In the genomic region with DNA sequence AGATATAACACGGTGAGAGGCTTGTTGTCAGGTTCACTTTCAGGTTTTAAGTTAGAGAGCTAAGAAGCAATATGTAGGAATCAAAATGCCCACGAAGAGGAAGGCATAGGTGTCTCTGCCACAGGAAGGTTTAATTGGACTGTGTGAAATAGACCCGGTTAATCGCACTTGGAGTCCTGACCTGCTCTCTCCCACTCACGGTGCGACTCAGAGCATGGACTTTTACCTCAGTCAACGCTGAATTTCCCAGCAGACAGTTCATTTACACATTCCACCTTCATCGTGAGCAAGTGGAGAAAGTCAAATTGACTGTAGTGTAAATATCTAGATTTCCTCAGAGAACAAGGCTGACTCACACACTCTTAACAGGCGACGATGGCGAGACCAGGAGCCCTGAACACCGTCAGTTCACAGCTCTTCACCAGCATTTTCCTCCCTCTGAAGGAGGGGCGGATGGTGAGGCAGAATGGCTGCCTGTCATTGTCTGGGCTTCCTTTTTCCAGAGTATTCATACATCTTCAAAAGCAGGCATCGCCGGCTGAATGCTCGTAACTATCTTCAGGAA, we compare ENCODE assay signal across 28 mouse cellular contexts.
DNase-seq lines count a peak whose midpoint lies in the region; ATAC-seq and TF ChIP-seq lines count a peak whose summit lies in the region.
"Had no signal": no experiment of that assay in that cellular context is flagged by ENCODE, and none has a peak within 500 bp of the region (broad histone marks: within the 10 kb centered on the region; RNA-seq: fewer than 3 reads in every experiment).

No protein-coding gene starts in this region.

- WGBS in heart, embryonic 13.5 days: 43% methylated on average over 16 of the region's 16 CpGs
- 42% methylated on average over 16 of the region's 16 CpGs for WGBS in heart, embryonic 12.5 days
- 39% methylated on average over 16 of the region's 16 CpGs for WGBS in lung, embryonic 14.5 days
- WGBS in intestine, embryonic 14.5 days: 45% methylated on average over 16 of the region's 16 CpGs
- 47% methylated on average over 16 of the region's 16 CpGs for WGBS in stomach, embryonic 16.5 days

- ATAC-seq in heart, embryonic 13.5 days (ENCODE audit: extremely low read depth, insufficient number of reproducible peaks, low FRiP score, low TSS enrichment): no peak
- ATAC-seq in heart, embryonic 12.5 days (ENCODE audit: insufficient number of reproducible peaks, low FRiP score): no peak
- ATAC-seq in lung, embryonic 14.5 days (ENCODE audit: insufficient read depth): no peak
- no peak for ATAC-seq in intestine, embryonic 14.5 days (replicated peaks; ENCODE audit: low FRiP score, low TSS enrichment, low read depth)
- peak; percentile 38; the same call in 1 of the 2 replicates for ATAC-seq in stomach, embryonic 16.5 days (ENCODE audit: insufficient read depth, low FRiP score)
- no peak for ATAC-seq in monocyte, adult 5-6 weeks (replicated peaks; ENCODE audit: insufficient number of reproducible peaks, low FRiP score, low TSS enrichment, poor library complexity, severe bottlenecking)
- ATAC-seq: CD4-positive, CD25-positive, alpha-beta regulatory T cell, adult 4 months; inflammation-experienced regulatory T-cells, adult 6 months; liver, postnatal 0 days had no signal

- H3K9ac ChIP-seq in heart, embryonic 13.5 days: no peak overlapping the region
- H3K9ac ChIP-seq in heart, embryonic 12.5 days: no peak overlapping the region
- H3K9ac ChIP-seq in lung, embryonic 14.5 days: no peak overlapping the region
- no peak overlapping the region for H3K9ac ChIP-seq in intestine, embryonic 14.5 days (ENCODE audit: low read length)
- H3K9ac ChIP-seq in stomach, embryonic 16.5 days (ENCODE audit: low read length): no peak overlapping the region
- H3K9ac ChIP-seq: forebrain, embryonic 15.5 days; hindbrain, embryonic 13.5 days; liver, postnatal 0 days; neural tube, embryonic 13.5 days had no signal

- H3K4me2 ChIP-seq in heart, embryonic 13.5 days: no peak overlapping the region
- no peak overlapping the region for H3K4me2 ChIP-seq in heart, embryonic 12.5 days
- no peak overlapping the region for H3K4me2 ChIP-seq in lung, embryonic 14.5 days
- H3K4me2 ChIP-seq in intestine, embryonic 14.5 days (ENCODE audit: low read length): no peak overlapping the region
- no peak overlapping the region for H3K4me2 ChIP-seq in stomach, embryonic 16.5 days (ENCODE audit: low read depth, low read length)
- H3K4me2 ChIP-seq: forebrain, embryonic 15.5 days; hindbrain, embryonic 13.5 days; neural tube, embryonic 13.5 days had no signal

- no peaks in the 10 kb centered on the region for H3K9me3 ChIP-seq in heart, embryonic 13.5 days
- H3K9me3 ChIP-seq in heart, embryonic 12.5 days (replicated peaks): no peaks in the 10 kb centered on the region; the same call in 1 of the 2 replicates
- H3K9me3 ChIP-seq in lung, embryonic 14.5 days (ENCODE audit: low read depth, low read length): no peaks in the 10 kb centered on the region
- no peaks in the 10 kb centered on the region for H3K9me3 ChIP-seq in intestine, embryonic 14.5 days (ENCODE audit: control insufficient read depth, low read length)
- no peaks in the 10 kb centered on the region for H3K9me3 ChIP-seq in stomach, embryonic 16.5 days (replicated peaks; ENCODE audit: control insufficient read depth, low read length)
- H3K9me3 ChIP-seq: embryonic facial prominence, embryonic 10.5 days; forebrain, embryonic 15.5 days; hindbrain, embryonic 13.5 days; limb, embryonic 10.5 days; neural tube, embryonic 13.5 days had no signal

- DNase-seq in lung, embryonic 14.5 days: peak; percentile 22
- no peak for DNase-seq in lung, postnatal 25 days (ENCODE audit: low spot score)
- DNase-seq in intestine, embryonic 14.5 days (ENCODE audit: low spot score): peak; percentile 50
- DNase-seq: adrenal gland, postnatal 36 days; cerebellum, adult 11 months; cerebellum, adult 9-11 months; gastrocnemius, postnatal 25 days; kidney, postnatal 25 days; liver; liver, postnatal 0 days; lung, postnatal 36 days; midbrain, embryonic 14.5 days; thymus, adult 2 months; thymus, postnatal 4 days had no signal

- no peaks in the 10 kb centered on the region for H3K27me3 ChIP-seq in heart, embryonic 13.5 days (replicated peaks)
- H3K27me3 ChIP-seq in heart, embryonic 12.5 days (replicated peaks): no peaks in the 10 kb centered on the region
- H3K27me3 ChIP-seq in lung, embryonic 14.5 days (ENCODE audit: insufficient read depth, low read length): no peaks in the 10 kb centered on the region
- H3K27me3 ChIP-seq in intestine, embryonic 14.5 days (replicated peaks; ENCODE audit: control insufficient read depth, insufficient read depth, low read length): no peaks in the 10 kb centered on the region
- no peaks in the 10 kb centered on the region for H3K27me3 ChIP-seq in stomach, embryonic 16.5 days (ENCODE audit: control insufficient read depth, insufficient read depth, low read length)
- H3K27me3 ChIP-seq: forebrain, embryonic 15.5 days; hindbrain, embryonic 13.5 days; neural tube, embryonic 13.5 days had no signal

- peaks cover 43% of the 10 kb centered on the region for H3K4me1 ChIP-seq in heart, embryonic 13.5 days
- H3K4me1 ChIP-seq in heart, embryonic 12.5 days (replicated peaks): peaks cover 30% of the 10 kb centered on the region
- 0 out of 2 replicates have a peak, but pooled peaks cover 3% of the 10 kb centered on the region for H3K4me1 ChIP-seq in lung, embryonic 14.5 days (ENCODE audit: insufficient read depth)
- peaks cover 24% of the 10 kb centered on the region for H3K4me1 ChIP-seq in intestine, embryonic 14.5 days (replicated peaks; ENCODE audit: control insufficient read depth, insufficient read depth, low read length)
- H3K4me1 ChIP-seq in stomach, embryonic 16.5 days (ENCODE audit: control insufficient read depth, insufficient read depth, low read length): peaks cover 42% of the 10 kb centered on the region
- H3K4me1 ChIP-seq: embryonic facial prominence, embryonic 10.5 days; forebrain, embryonic 15.5 days; hindbrain, embryonic 13.5 days; limb, embryonic 10.5 days; megakaryocyte, embryonic 14.5 days; neural tube, embryonic 13.5 days had no signal

- peak overlapping the region; percentile 55 for H3K27ac ChIP-seq in heart, embryonic 13.5 days (replicated peaks)
- no peak overlapping the region for H3K27ac ChIP-seq in heart, embryonic 12.5 days (ENCODE audit: poor library complexity, severe bottlenecking)
- no peak overlapping the region for H3K27ac ChIP-seq in lung, embryonic 14.5 days (ENCODE audit: low read depth)
- H3K27ac ChIP-seq in intestine, embryonic 14.5 days (ENCODE audit: low read depth): no peak overlapping the region
- peak overlapping the region; percentile 28 for H3K27ac ChIP-seq in stomach, embryonic 16.5 days (ENCODE audit: low read length)
- H3K27ac ChIP-seq: embryonic facial prominence, embryonic 10.5 days; forebrain, embryonic 15.5 days; hindbrain, embryonic 13.5 days; limb, embryonic 10.5 days; neural tube, embryonic 13.5 days had no signal

- H3K36me3 ChIP-seq in heart, embryonic 13.5 days: no peaks in the 10 kb centered on the region
- H3K36me3 ChIP-seq in heart, embryonic 12.5 days: no peaks in the 10 kb centered on the region
- no peaks in the 10 kb centered on the region for H3K36me3 ChIP-seq in lung, embryonic 14.5 days (ENCODE audit: insufficient read depth)
- H3K36me3 ChIP-seq in intestine, embryonic 14.5 days (ENCODE audit: control insufficient read depth, insufficient read depth, low read length): no peaks in the 10 kb centered on the region
- H3K36me3 ChIP-seq in stomach, embryonic 16.5 days (ENCODE audit: control insufficient read depth, insufficient read depth, low read length): no peaks in the 10 kb centered on the region
- H3K36me3 ChIP-seq: embryonic facial prominence, embryonic 10.5 days; forebrain, embryonic 15.5 days; hindbrain, embryonic 13.5 days; limb, embryonic 10.5 days; neural tube, embryonic 13.5 days had no signal

- no peak overlapping the region for H3K4me3 ChIP-seq in heart, embryonic 13.5 days
- no peak overlapping the region for H3K4me3 ChIP-seq in heart, embryonic 12.5 days
- no peak overlapping the region for H3K4me3 ChIP-seq in lung, embryonic 14.5 days (ENCODE audit: low read depth, low read length)
- H3K4me3 ChIP-seq in intestine, embryonic 14.5 days (ENCODE audit: low read depth, low read length): no peak overlapping the region
- H3K4me3 ChIP-seq in stomach, embryonic 16.5 days (replicated peaks; ENCODE audit: low read length): no peak overlapping the region
- H3K4me3 ChIP-seq: embryonic facial prominence, embryonic 10.5 days; forebrain, embryonic 15.5 days; heart, adult 2 months; hindbrain, embryonic 13.5 days; limb, embryonic 10.5 days; megakaryocyte, embryonic 14.5 days; myocyte; neural tube, embryonic 13.5 days had no signal

- no peak for TF ChIP-seq CTCF in lung, embryonic 14.5 days (IDR thresholded peaks at IDR 0.05; ENCODE audit: low read depth)

Comparison
In these comparisons a context has a peak if more than half of its experiments do, and no peak if none do; other contexts are left out.
1. H3K27ac ChIP-seq: peak in heart, embryonic 13.5 days (single experiment) and stomach, embryonic 16.5 days (single experiment); none in heart, embryonic 12.5 days (single experiment), lung, embryonic 14.5 days (single experiment) and intestine, embryonic 14.5 days (single experiment).